Mouse (Mus musculus): ENCODE data around the gene Ak6.
A peak's percentile ranks its signal among the peaks of the same experiment; 100 is the strongest.

Ak6 gene

DNA sequence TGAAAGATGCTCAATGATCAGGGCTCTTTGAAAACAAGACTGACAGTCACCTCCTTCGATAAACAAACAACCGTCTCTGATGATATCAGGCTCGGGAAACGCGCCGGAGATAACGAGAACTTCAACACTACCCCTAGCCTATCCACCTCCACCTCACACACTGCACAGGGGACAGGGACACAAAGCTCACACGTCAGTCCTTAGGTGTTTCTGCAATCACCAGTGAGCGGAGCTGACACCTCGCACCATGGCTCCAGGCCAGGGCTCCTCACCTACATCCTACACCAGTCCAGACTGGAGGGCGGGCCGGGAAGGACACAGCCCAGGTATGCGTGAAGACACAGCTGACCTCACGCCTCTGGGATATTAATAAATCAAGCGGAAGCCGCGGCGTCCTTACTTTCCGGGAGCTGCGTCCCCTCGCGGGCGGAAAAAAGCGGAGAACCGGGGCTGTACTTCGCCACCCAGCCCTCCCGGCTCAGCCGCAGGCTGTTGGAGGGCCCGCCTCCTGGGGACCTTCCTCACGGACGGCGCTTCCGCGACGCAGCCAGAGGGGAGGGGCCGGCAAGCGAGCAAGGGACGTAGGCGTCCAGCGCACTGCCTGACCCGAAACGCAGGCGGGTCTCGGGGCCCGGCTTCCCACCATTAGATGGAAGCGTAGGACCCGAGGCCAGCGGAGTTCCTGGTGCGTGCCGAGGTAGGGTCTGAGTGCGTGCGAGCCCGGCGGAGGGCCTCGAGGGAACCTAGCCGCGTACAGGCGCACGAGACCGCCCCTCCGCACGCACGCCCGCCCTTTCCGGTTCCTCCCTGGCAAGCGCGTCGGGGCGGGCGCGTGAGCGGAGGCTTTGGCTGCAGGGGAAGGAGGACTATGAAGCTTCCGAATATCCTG, at the start of gene Ak6, which contains the start of gene Rad17:
Gene Ak6, plus strand, starts transcription at position 430 of the 889 bp plus-strand sequence.
Gene Rad17, minus strand, starts transcription at position 502 of the 889 bp plus-strand sequence.
- peak; percentile 86 to 87 for DNase-seq

DNA sequence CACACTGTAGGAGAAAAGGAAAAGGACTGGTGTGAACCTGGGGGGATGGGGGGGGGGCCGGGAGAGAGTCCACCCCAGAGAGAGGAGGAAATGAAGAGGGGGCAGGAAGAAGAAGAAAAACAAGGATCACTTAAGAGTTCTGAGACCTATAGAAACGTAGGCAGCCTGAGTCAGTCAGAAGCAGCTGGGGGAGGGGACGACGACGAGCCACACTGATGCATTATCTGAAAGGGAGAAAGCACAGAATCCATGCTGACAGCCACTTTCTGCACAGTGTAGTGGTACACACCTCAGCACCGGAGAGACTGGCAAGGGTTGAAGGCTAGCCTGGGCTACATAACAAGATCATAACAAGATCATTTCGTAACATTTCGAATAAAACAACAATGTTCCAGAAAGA, 49.7 kb upstream of the Ak6 start:
- DNase-seq: no peak

DNA sequence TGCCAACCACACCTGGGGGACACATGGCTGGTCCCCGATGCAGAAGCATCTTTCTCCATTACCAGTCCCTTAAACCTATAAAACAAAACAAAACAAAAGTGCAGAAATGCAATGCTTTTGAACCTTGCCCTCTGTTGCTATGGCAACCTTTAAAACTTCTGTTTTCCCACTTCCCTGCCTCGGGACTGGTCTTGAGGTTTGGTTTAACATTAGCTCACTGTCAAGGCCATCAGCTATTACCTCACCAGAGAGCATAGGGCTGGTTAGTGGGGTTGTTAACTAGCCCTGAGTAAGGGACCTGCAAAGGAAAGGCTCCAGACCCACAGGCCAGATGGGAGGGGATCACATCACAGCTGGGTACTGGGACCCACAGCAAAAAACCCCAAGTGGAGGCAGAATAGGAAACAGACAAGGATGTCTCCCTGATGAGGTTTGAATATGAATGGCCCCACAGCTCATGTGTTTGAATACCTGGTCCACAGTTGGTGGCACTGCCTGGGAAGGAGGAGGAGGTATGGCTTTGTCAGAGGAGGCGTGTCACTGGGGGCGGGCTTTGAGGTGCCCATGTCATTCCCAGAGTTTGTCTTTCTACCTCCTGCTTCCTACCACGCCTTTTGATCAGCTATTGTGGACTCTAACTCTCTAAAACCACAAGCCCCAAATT, 48.4 kb upstream of the Ak6 start:
- no peak for DNase-seq

DNA sequence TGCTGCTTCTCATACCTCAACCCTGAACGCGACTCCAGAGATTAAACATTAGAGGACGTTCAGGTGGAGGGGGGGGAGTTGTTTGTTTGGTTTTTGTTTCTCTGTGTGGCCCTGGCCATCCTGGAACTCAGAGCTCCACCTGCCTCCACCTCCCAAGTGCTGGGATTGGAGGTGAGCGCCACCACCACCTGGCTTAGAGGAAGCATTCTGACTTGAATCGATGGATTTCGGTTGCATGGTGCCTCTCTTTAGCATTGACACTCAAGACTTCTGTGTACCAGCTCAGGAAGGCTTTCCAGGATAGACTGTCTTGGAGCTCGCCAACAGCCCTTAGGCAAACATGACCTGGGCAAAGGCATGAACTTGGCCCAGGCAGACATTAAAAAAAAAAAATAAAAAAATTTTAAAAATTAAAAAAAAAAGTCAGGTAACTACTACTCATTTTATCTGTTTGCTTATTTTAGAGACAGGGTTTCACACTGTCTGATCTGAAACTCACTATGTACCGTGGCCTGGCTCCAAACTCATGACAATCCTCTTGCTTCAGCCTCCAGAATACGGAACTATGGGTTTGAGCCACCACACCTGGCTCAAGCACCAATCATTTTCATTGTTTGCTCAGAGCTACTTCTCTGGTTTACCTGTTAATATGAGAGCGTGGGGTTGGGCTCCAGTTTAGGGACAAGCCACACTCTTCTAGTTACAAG, 47.6 kb upstream of the Ak6 start:
- DNase-seq: no peak

DNA sequence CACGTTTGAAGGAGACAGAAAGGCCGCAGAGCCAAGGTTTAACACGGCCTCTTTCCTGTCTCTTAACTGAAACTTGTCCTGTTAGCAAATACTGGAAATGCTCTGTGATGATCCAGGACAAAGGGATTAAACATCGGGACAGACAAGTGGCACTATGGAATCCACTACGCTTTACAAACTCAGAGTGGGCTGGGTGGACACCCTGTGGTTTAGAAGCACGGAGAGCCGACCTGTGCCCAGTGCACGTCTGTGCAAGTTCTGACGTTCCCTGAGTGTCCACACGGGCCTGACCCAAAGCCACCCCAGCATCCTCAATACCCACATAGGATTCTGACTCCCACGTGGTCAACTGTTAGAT, 47.1 kb upstream of the Ak6 start:
- no peak for DNase-seq

DNA sequence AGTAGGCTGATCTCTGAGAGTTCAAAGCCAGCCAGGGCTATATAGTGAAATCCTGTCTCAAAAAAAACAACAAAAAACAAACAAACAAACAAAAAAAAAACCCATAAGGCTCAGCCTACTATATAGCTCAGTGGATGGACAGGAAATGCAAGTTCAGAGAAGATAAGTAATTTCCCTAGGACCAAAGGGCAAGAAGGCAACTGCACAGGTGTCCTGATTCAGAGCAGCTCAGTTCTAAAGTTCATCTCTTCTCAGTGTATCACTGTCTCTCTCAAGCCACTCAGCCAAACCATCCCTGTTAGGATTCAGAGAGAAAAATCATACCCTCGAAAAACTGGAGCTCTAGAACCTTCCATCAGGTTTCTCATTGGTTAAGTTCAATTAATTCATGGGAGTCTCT, 44.9 kb upstream of the Ak6 start:
- DNase-seq: no peak

DNA sequence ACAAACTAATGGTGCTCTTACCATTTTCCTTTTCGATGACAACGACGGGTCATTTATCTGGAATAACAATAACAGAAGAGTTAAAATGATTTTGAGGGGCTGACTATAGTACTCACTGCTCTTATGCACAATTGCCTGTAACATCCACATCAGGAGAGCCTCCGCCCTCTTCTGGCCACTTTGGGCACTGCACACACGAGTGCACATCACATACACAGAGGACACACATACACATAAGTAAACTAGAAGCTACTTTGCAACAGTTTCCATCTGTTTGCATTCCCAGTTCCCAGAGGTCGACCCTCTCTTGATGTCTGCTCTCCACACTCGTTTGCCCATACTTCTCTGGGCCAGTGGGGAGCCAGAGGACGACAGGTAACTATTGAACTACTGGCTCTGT, 43.0 kb upstream of the Ak6 start:
- DNase-seq: no peak

DNA sequence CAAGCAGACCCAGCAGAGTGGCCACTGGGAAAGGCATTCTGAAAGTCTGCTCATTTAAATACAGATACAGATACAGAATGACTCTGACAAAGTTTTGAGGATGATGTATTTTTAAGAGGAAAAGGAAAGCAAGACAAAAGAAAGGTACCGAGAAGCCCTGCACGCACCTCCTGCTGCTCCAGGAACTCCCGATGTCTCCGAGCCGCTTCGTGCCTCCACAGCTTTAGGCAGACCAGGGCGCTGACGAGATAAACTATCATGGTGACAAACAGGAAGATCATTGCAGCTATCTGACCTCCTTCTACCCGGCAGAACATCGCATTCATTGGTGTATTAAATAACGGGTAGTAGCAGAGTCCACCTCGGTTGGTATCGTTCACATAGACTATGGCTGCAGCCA, 39.5 kb upstream of the Ak6 start:
- DNase-seq: no peak

DNA sequence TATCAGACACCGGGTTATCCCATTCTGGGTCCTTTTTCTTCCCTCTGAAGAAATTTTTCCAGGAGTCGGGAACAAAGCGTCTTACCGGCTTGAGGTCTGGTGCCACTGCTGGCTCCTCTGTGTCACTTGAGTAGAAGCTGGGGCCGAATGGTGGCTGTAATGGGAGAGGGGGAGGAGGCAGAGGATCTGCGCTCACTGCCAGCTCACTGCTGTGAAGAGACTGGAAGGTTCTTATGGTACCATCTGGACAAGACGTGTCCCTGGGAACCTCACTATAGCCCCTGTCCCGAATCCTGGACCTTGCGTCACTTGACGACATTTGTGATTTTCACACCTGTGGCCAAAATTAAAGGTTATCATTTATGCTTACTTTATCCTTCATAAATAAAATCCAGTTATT, 38.5 kb upstream of the Ak6 start:
- no peak for DNase-seq

DNA sequence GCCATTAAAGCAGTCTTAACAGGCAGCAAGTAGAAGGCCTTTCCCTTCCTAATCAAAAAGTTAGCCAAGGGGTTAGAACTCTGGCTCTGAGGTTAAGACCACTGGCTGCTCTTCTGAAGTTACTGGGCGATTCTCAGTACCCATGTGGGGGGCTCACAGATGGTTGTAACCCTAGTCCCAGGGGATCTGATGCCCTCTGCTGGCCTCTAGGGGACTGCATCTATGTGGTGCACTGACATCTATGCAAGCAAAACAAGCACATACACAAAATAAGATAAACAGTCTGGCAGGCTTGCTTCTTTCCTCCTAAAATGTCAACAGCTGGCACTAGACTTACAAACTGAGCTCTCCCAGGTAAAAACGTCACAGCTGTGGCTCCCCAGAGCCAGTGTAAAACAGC, 37.9 kb upstream of the Ak6 start:
- DNase-seq: no peak

DNA sequence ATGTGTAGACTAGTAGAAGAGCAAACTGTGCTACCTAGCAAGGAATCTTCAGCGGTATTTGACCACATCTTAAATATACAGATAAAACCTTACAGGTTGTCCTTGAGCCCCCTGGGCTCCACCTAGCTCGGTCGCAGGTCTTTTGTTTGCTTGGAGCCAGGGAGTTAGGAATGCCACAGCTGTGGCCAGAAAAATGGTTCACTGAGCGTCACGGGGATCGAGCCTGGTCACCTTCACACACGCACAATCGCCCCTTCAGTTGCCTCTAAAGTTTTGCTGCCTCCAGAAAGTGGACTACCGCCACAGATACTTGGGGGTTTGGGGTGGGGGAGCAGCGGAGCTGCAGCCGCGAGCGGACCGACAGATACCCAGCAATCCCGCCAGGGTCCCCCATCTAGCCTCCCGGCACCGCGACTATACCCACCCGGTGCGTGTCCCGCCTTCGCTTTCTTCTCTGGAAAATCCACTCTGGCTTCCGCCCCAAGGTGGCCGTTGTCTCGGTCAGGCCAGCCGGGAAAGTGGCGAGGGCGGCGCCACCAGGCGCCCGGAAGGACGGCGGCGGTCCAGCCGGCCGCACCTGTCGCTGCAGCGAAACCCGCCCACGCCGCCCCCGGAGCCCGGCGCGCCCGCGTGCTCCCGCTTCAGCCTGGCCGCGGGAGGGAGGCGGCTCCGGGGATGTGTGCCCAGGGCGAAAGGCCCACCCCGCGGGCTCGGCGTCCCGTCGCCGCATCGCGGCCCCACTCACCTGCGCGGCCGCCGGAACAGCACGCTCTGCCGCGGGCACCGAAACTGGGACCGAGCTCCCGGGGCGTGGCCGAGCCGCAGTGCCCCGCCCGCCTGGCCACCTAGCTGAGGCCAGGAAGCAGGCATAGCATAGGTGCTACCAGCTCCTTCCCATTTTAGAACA, 34.3 kb upstream of the Ak6 start, which contains the start of gene Marveld2:
Gene Marveld2, minus strand, starts transcription at position 791 of the 907 bp plus-strand sequence.
- DNase-seq: peak; percentile 9 to 17

DNA sequence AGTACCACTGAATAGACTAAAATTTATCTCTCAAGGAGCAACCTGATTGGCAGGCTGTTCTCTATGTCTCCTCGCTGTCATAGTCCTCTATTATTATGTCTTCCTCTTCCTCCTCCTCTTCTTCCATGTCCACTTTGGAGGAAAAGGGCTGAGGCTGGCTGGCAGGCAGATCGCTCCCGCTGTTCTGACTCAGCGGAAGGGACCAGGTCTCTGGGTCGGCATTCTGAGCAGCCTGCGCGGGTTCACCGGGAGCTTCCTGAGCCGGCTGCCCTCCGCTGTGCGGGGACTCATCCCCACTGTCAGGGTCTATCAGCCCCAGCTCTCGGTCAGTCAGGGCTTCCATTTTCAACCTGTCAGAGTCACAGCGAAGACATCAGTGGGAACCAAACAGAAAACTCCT, 33.2 kb upstream of the Ak6 start:
- no peak for DNase-seq

DNA sequence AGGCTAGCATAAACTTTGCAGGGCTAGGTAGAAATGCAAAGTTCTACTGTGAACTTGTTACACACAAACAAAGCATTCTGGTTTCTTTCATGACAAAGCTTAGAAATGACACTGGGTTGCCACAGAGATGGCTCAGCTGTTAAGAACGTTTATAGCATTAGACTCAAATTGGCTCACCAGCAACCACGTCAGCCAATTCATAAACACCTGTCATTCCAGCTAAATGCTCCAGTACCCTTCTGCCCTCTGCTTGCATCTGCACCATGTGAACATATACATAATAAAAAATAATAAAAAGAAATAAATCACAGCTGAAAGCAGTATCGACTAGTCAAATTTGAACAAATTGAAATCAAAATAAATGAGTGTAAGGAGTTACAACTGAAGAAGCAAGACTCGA, 28.5 kb upstream of the Ak6 start:
- no peak for DNase-seq

DNA sequence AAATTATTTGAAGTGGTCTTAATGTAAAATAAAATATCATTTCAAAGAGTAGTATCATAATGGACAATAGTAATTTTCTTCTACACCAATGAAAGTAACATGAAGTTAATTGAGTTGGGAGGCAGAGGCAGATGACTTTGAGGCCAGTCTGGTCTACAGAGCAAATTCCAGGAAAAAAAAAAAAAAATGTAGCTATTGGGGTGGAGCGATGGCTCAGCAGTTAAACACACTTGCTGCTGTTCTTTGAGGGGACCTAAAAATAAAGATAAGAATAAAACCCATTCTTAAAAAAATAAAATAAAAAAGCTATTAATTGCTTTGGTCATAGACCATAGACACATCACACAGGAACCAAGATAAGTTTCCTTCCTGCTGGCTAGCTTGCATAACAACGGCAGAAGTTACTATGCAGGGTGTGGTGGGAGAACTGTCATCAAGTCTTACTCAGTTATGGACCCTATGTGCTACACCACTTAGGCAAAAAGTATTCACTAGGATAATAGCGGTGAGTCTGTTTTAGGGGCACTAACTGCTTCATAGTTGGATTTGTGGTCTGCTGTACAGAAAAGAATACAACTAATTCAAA, 16.6 kb upstream of the Ak6 start:
- DNase-seq: no peak

DNA sequence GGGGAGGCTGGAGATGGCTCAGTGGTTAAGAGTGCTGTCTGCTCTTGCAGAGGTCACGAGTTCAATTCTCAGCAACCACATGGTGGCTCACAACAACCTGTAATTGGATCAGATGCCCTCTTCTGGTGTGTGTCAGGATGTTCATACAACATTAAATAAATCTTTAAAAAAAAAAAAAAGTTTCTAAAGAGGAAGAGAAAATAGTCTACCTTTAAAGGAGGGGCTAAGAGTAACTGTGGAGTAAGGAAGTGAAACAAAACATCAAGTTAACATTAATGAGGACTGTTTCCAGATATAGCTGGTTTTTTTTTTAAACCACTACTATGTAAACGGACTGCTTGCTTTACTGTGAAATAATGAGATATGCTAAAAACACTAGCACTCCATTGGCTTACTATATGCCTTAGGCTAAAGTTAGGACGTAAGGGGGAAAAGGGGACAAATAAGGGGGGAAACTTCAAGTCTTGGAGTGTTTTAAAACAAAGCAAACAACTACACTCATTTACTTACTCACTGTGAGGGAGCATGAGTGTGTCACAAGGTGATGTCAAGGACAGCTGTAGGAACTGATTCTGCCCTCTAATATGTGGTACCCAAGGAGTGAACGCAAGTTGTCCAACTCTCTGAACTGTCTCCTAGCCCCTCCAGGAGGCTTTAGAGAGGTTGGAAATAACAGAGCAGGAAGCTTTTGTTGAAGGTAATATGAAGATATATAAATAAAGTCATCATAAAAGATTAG, 8.1 kb upstream of the Ak6 start:
- DNase-seq: no peak

DNA sequence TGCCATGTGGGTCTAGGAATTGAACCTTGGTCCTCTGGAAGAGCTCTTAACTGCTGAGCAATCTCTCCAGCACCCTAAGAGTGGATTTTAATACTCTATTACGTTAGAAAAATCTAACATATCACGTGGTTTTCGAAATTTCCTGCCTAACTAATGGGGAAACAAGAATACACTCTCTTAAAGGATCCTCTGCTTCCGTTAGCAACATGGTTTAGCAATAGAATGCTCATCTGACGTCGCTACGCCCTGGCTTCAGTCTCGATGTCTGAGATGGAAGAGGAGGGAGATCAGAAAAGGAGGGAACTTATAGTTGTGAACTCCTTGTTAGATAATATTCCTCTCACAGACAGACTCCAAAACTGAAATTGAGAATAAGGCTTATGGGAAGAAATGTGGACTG, 2.6 kb upstream of the Ak6 start:
- no peak for DNase-seq

DNA sequence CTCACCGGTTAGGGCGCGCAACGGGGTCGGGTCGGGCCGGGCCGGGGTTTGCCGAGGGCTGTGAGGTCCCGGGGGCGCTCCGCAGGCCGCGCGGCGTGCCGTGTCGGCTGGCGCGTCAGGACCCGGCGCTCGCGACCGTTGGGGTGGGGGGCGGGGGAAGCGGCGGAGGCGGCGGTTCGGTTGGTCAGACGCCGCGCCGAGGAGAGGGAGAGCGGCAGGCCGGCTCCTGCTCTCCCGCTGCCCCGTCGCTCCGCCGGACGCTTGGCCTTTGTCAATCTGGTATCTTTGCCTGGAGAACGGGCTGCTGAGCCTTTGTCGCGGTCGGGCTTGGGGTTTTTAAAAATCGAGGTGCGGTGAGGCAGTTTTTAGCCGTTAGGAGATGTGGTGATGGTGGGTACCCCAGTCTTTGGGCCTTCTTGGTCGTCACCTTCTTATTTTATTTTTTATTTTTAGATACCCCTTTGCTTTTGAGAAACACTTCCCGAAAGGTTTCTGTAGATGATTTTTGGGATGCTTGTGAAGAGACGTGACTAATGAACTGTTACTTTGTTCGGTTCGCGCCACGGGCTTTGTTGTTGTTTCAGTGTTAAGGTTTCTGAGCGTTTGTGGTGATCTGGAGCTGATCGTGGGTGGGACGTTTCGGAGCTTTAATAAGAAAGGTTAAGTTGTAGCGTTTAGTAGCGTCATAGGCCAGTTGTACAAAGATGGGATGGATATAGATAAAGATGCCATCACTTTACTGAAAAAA, 834 bp downstream of the Ak6 start, which contains the start of gene Taf9:
Gene Taf9, plus strand, starts transcription at position 141 of the 748 bp plus-strand sequence.
- DNase-seq: no peak

DNA sequence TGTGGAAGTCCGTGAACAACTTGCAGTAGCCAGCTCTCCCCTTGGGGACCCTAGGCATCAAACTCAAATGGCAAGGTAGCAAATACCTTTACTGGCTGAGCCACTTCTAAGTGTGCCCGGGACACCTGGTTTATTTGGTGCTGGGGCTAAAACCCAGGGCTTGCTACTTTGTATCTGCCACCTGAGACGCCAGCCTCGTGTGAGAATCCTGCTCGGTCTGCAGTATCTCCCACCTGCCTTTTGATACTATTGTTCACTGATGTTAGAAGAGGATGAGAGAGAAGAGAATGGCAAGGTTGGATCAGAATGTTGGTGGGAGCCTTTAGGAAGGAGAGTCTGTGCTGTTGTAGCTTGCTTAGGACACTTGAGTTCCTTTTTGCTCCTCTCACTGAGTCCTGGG, 7.3 kb downstream of the Ak6 start:
- no peak for DNase-seq

DNA sequence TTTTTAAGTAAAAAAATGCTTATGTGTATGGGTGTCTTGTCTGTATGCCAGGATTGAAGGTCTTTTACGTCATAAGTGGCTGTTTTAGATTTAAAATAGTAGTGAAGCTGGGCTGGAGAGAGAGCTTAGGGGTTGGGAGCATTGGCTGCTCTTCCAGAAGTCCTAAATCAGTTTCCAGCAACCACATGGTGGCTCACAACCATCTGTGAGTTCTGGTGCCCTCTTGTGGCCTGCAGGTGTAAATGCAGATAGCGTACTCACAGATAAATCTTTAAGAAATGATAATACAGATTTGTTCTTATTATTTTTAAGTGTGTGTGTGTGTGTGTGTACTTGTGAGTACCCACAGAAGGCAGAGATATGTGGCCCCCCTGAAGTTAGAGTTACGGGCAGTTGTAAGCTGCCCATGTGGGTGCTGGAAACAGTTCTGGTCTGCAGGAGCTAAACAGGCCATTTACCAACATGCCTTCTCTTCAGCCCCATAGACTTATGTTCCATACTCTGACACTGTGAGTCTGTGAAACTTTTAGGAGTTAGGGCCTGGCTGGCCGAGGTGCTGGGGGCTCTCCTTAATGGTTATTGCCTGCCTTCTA, 9.2 kb downstream of the Ak6 start:
- no peak for DNase-seq
